Mouse (Mus musculus): ENCODE data around the gene Ttll11. TPM values are rescaled to one million over a fixed set of nuclear protein-coding genes. Genes with fewer than 3 reads are reported as not detected.

Gene Ttll11
- polyA plus RNA-seq, 1 experiment from 2014 or later = 1.5 TPM

DNA sequence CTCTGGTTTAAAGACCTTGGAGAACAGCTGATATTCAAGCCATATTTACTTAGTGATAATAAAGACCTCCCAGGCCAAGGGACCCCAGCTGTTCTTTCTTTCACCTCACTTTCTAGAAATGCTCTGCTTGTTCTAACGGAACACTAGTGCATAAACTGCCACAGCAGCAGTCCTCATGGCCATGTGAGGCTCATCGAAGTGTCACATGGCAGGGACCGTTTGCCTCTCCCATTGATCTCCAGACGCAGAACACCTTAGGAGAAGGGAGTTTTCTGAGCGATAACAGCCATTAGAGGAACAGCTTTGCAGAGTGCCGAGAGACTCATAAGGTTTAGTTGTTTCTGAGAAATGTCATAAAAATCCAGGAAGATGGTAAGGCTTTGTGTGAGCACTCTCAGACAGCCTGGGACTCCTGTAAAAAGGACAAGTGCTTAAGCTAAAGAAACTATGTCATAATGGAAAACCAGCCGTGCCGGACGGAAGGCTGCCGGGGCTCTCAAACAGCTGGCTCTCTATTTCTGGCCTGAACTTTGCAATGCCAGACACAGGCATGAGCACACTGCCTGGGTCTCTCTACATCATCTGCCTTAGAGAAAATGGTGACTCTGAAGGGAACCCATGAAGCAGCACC lies 13.7 kb downstream of the Ttll11 start:
- no peaks in the 10 kb centered on the region for H3K9me3 ChIP-seq (replicated peaks)
- H3K9ac ChIP-seq = no peak overlapping the region
- no peak overlapping the region for H3K4me2 ChIP-seq
- H3K27me3 ChIP-seq (replicated peaks) = no peaks in the 10 kb centered on the region; the same call in 1 of the 2 replicates
- no peak overlapping the region for H3K4me3 ChIP-seq
- H3K4me1 ChIP-seq (replicated peaks) = peaks cover 9% of the 10 kb centered on the region
- 64% methylated on average over 10 of the region's 10 CpGs for WGBS
- H3K27ac ChIP-seq (ENCODE audit: poor library complexity, severe bottlenecking) = no peak overlapping the region
- no peak for ATAC-seq (ENCODE audit: insufficient number of reproducible peaks, low FRiP score)
- H3K36me3 ChIP-seq = no peaks in the 10 kb centered on the region

DNA sequence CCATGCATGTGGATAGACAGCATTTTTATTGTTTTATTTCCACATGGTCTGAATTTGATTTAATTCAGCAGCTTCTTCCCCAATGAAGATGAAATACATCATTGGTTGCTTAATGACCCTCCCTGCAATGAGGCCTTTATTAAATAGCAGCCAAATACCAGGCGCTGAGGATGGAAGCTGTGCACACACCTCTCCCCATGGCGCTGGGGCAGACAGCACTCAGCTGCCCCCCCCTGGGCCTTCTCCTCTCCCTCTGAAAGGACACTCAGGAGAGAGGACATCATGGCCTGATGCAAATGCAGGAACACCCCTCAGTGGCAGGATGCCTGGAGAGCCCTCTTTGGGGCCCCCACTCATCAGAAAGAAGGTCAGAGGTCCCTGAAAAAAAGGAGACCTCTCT lies 16.4 kb downstream of the Ttll11 start:
- no peaks in the 10 kb centered on the region for H3K9me3 ChIP-seq (replicated peaks)
- no peak overlapping the region for H3K9ac ChIP-seq
- ATAC-seq (ENCODE audit: insufficient number of reproducible peaks, low FRiP score) = no peak
- WGBS = 74% methylated on average over 2 of the region's 2 CpGs
- no peak overlapping the region for H3K4me3 ChIP-seq
- no peaks in the 10 kb centered on the region for H3K36me3 ChIP-seq
- no peaks in the 10 kb centered on the region; the same call in 1 of the 2 replicates for H3K27me3 ChIP-seq (replicated peaks)
- H3K27ac ChIP-seq (ENCODE audit: poor library complexity, severe bottlenecking) = no peak overlapping the region
- no peak overlapping the region for H3K4me2 ChIP-seq
- H3K4me1 ChIP-seq (replicated peaks) = peaks cover 9% of the 10 kb centered on the region

DNA sequence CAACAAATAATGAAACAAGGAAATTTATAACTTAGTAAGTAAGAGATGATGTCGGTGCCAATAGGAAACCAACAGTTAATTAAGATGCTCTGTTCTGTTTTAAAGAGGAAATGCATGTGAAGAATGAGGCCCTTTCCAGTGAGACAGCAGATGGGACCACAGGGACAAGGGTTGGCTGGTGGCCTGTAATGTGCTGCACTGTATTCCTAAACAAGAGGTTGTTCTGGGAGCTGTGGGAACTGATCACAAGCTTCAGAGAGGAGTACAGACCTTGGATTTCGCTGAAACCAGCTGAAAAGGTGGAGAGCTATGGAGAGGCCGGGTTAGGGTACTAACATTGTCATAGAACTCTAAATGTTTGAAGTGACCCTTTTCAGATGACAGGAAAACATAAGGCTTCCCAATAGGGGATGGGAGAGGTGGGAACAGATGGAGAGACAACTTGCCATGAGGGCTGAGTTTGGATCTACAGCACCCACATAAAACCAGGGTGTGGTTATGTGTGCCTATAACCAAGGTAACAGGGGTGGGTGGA lies 18.1 kb downstream of the Ttll11 start:
- H3K4me2 ChIP-seq = no peak overlapping the region
- H3K4me3 ChIP-seq = no peak overlapping the region
- no peaks in the 10 kb centered on the region for H3K36me3 ChIP-seq
- H3K9me3 ChIP-seq (replicated peaks) = no peaks in the 10 kb centered on the region
- no peaks in the 10 kb centered on the region for H3K27me3 ChIP-seq (replicated peaks)
- WGBS = 79% methylated on average over 3 of the region's 3 CpGs
- peaks cover 9% of the 10 kb centered on the region for H3K4me1 ChIP-seq (replicated peaks)
- no peak overlapping the region for H3K27ac ChIP-seq (ENCODE audit: poor library complexity, severe bottlenecking)
- H3K9ac ChIP-seq = no peak overlapping the region
- ATAC-seq (ENCODE audit: insufficient number of reproducible peaks, low FRiP score) = no peak

DNA sequence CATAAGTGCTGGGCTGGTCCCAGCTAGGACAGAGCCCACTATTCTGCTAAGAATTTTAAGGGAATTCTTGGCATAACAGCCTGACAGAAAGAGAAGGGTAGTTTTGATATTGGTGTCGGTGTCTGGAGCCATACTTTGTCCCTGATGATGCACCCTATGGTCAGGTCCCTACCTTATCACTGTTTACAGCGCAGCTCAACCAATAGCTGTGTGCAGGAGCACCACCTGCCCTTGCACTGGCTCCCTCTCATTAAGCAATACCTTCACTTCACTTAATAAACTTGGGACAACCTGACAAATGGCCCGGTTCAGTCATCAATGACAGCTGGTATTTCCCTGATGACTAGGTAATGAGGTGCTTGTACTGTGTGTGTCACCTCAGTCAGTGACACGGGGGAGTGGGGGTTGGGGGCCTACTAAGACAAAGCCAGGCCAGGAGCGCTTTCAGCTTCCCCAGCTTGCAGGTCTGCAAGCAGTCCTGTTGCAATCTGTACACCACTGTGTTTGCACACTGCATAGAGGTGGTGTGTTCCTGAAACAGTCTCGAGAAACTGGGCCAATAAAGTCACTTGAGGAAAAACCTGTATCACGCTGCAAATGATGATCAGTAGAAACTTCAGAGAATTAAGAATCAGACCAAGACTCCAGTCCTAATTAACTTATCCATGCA lies 22.1 kb downstream of the Ttll11 start:
- 70% methylated on average over 7 of the region's 7 CpGs for WGBS
- no peak for ATAC-seq (ENCODE audit: insufficient number of reproducible peaks, low FRiP score)
- H3K4me2 ChIP-seq = no peak overlapping the region
- H3K9me3 ChIP-seq (replicated peaks) = no peaks in the 10 kb centered on the region
- H3K36me3 ChIP-seq = no peaks in the 10 kb centered on the region
- no peak overlapping the region for H3K4me3 ChIP-seq
- H3K4me1 ChIP-seq (replicated peaks) = no peaks in the 10 kb centered on the region
- no peak overlapping the region for H3K27ac ChIP-seq (ENCODE audit: poor library complexity, severe bottlenecking)
- H3K9ac ChIP-seq = no peak overlapping the region
- H3K27me3 ChIP-seq (replicated peaks) = no peaks in the 10 kb centered on the region

DNA sequence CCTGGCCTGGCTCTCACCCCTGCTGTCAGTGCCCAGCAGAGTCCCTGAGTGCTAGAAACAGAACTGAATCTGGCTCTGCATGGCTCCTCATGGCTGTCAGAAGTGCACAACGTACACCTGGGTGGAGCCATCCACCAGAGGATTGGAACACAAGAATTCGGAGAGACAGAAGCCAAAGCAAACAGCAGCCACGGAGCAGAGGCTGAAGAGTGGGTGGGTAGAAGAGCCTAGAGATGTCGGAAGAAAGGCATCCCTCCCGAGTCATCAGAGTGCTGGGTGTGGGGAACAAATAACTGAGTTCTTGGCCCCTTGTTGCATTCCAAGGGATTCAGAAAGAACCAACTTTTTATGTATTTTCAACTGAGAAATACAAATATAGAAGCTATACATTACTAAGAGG lies 24.5 kb downstream of the Ttll11 start:
- H3K4me3 ChIP-seq = no peak overlapping the region
- ATAC-seq (ENCODE audit: insufficient number of reproducible peaks, low FRiP score) = no peak
- no peaks in the 10 kb centered on the region for H3K4me1 ChIP-seq (replicated peaks)
- no peaks in the 10 kb centered on the region for H3K9me3 ChIP-seq (replicated peaks)
- no peak overlapping the region for H3K4me2 ChIP-seq
- H3K9ac ChIP-seq = no peak overlapping the region
- 0 out of 2 replicates have a peak, but pooled peaks cover 8% of the 10 kb centered on the region for H3K27me3 ChIP-seq (replicated peaks)
- H3K36me3 ChIP-seq = no peaks in the 10 kb centered on the region
- no peak overlapping the region for H3K27ac ChIP-seq (ENCODE audit: poor library complexity, severe bottlenecking)
- WGBS = 46% methylated on average over 5 of the region's 5 CpGs

DNA sequence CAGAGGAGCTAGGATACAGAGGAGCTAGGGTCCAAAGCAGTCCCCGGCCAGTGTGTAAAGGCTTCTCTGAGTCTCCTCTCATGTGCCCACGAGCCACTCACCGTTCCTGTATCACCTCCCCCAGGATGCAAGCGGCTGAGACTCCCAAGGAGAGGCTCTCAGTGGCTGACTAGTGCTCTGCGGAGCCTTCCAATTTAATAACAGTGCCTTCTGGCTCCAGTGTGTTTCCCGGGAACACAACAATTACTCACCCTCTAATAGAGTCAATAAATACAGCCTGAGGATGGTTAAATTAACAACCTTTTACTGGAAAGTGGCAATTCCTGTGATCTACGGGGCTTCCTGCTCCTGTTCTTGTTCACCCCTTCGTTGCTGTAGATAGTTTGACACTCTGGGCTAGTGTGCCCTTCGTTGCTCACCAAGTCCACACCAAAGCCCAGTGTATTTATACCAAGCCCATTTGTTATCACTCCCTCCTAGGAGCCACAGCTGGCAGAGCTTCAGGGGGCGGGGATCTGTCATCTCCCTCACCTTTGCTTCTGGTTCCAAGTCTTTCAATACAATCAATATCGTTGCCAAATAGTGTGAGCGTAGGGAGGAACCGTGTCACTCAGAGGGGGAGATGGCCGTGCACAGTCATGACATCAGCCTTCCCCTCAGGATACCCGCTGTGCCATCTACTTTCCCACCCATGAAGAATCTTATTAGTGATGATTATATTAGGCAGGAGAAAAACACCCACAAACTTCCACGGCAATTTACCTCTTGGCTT lies 27.3 kb downstream of the Ttll11 start:
- Histone ChIP-seq H3K27me3 (replicated peaks) (0 out of 2 replicates have a peak, but pooled peaks cover 8% of the 10 kb centered on the region), H3K36me3 (no peaks in the 10 kb centered on the region), H3K9ac (no peak overlapping the region), H3K4me2 (no peak overlapping the region), H3K9me3 (replicated peaks) (peaks cover 6% of the 10 kb centered on the region), H3K4me3 (no peak overlapping the region), H3K27ac (ENCODE audit: poor library complexity, severe bottlenecking) (no peak overlapping the region), H3K4me1 (replicated peaks) (no peaks in the 10 kb centered on the region)
- ATAC-seq (ENCODE audit: insufficient number of reproducible peaks, low FRiP score) = no peak
- 52% methylated on average over 16 of the region's 16 CpGs for WGBS

DNA sequence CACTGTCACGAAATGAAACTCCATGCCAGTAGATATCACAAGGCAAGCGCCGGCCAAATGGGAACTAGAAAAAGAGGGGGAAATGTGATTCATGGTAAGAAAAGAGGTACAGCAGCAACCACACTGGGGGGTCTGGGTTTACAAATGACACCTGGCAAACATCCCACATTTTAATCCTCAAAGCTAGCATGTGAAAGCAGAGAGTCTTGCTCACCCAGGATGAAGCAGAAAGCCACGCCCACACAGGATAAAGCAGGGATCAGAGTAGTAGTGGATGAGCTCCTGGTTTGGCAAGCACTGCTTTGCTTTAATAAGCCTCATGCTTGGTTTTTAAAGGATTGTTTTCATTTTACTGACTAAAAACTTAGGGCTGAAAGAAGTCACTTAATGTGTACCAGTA lies 34.8 kb downstream of the Ttll11 start:
- H3K36me3 ChIP-seq = no peaks in the 10 kb centered on the region
- 78% methylated on average over 4 of the region's 4 CpGs for WGBS
- no peaks in the 10 kb centered on the region for H3K27me3 ChIP-seq (replicated peaks)
- H3K4me3 ChIP-seq = no peak overlapping the region
- no peak overlapping the region for H3K4me2 ChIP-seq
- H3K9me3 ChIP-seq (replicated peaks) = peaks cover 6% of the 10 kb centered on the region
- H3K27ac ChIP-seq (ENCODE audit: poor library complexity, severe bottlenecking) = no peak overlapping the region
- H3K4me1 ChIP-seq (replicated peaks) = 0 out of 2 replicates have a peak, but pooled peaks cover 3% of the 10 kb centered on the region
- no peak overlapping the region for H3K9ac ChIP-seq
- ATAC-seq (ENCODE audit: insufficient number of reproducible peaks, low FRiP score) = no peak

DNA sequence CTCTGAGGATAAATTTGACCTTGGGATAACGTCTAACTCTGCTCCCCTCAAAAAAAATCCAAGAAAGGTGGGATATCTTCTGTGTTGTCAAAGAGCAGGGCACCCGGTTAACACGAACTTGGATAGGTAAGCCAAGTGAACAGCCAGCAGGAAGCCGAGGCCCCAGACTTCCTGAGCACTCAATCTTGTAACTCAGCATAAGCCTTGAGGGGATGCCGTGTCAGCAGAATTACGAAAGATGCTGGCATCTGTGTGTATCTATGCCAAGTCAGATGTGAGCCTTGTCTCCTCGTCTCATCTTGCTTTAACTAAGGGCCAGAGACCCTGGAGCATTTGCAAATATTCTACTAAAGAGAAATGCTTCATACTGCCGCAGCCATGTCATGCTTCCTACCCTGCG lies 36.8 kb downstream of the Ttll11 start:
- 71% methylated on average over 9 of the region's 9 CpGs for WGBS
- no peaks in the 10 kb centered on the region for H3K27me3 ChIP-seq (replicated peaks)
- no peak overlapping the region for H3K4me2 ChIP-seq
- H3K36me3 ChIP-seq = no peaks in the 10 kb centered on the region
- H3K27ac ChIP-seq (ENCODE audit: poor library complexity, severe bottlenecking) = no peak overlapping the region
- no peak overlapping the region for H3K4me3 ChIP-seq
- H3K9ac ChIP-seq = no peak overlapping the region
- no peaks in the 10 kb centered on the region for H3K9me3 ChIP-seq (replicated peaks)
- no peak for ATAC-seq (ENCODE audit: insufficient number of reproducible peaks, low FRiP score)
- 0 out of 2 replicates have a peak, but pooled peaks cover 3% of the 10 kb centered on the region for H3K4me1 ChIP-seq (replicated peaks)

DNA sequence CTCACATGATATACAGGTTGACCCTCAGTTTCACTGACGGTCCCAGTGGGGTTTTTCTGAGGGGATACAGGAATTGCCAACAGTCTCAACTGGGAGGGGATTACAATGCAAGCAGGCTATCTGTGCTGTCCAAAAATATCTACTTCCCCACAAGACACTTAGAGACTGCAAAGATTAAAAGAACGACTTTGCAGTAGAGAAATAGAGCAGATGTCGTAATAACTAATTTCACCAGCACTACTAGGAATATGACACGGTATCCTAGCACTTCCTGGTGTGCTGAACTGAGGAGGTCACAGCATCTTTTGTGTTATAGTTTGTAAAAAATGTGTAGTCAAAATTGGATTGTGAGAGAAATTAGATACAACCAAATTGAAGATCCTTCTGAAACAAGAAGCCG lies 44.7 kb downstream of the Ttll11 start:
- Histone ChIP-seq H3K4me3 (no peak overlapping the region), H3K4me1 (replicated peaks) (no peaks in the 10 kb centered on the region; the same call in 1 of the 2 replicates), H3K27ac (ENCODE audit: poor library complexity, severe bottlenecking) (no peak overlapping the region), H3K9ac (no peak overlapping the region), H3K9me3 (replicated peaks) (no peaks in the 10 kb centered on the region), H3K36me3 (no peaks in the 10 kb centered on the region), H3K27me3 (replicated peaks) (no peaks in the 10 kb centered on the region), H3K4me2 (no peak overlapping the region)
- ATAC-seq (ENCODE audit: insufficient number of reproducible peaks, low FRiP score) = no peak
- WGBS = 49% methylated on average over 5 of the region's 5 CpGs

DNA sequence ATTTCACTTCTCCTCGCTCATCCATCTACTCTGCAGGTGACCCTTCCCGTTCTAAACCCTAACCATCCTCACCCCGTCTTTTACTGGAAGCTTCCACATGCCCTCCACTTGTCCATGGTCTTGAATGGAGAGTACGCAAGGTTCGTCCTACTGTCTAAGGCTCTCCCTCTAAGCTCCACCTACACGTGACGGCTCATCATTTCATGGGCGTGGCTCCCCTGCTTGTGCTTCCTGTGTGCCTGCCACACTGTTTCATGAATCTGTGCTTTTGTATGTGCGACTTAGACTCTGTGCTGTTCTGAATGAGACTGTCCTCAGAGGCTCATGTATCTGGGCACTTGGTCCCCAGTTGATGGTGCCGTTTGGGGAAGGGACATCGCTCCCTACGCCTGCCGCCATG lies 46.6 kb downstream of the Ttll11 start:
- no peak overlapping the region for H3K27ac ChIP-seq (ENCODE audit: poor library complexity, severe bottlenecking)
- 87% methylated on average over 13 of the region's 13 CpGs for WGBS
- H3K9me3 ChIP-seq (replicated peaks) = no peaks in the 10 kb centered on the region
- H3K27me3 ChIP-seq (replicated peaks) = no peaks in the 10 kb centered on the region
- no peak overlapping the region for H3K4me2 ChIP-seq
- ATAC-seq (ENCODE audit: insufficient number of reproducible peaks, low FRiP score) = no peak
- no peak overlapping the region for H3K4me3 ChIP-seq
- peaks cover 7% of the 10 kb centered on the region for H3K4me1 ChIP-seq (replicated peaks)
- H3K36me3 ChIP-seq = no peaks in the 10 kb centered on the region
- no peak overlapping the region for H3K9ac ChIP-seq

DNA sequence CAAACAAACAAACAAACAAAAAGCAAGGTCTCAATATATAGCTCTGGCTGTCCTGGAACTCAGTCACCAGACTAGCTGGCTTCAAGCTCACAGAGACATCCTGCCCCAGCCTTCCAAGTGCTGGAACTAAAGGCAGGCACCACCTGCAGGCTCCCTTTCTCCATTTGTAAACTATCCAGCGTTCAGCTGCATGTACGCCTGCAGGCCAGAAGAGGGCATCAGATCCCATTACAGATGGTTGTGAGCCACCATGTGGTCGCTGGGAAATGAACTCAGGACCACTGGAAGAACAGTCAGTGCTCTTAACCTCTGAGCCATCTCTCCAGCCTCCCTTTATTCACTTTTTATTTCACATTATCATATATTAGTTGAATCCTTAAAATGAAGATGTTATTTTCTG lies 48.1 kb downstream of the Ttll11 start:
- H3K4me3 ChIP-seq = no peak overlapping the region
- H3K4me2 ChIP-seq = no peak overlapping the region
- peaks cover 11% of the 10 kb centered on the region for H3K4me1 ChIP-seq (replicated peaks)
- no peak overlapping the region for H3K27ac ChIP-seq (ENCODE audit: poor library complexity, severe bottlenecking)
- ATAC-seq (ENCODE audit: insufficient number of reproducible peaks, low FRiP score) = no peak
- no peak overlapping the region for H3K9ac ChIP-seq
- H3K36me3 ChIP-seq = no peaks in the 10 kb centered on the region
- H3K27me3 ChIP-seq (replicated peaks) = no peaks in the 10 kb centered on the region
- 66% methylated on average over 3 of the region's 3 CpGs for WGBS
- no peaks in the 10 kb centered on the region for H3K9me3 ChIP-seq (replicated peaks)
